Mouse (Mus musculus) midbrain, embryonic 16.5 days (tissue): ENCODE data around the gene Usp24. TPM values are rescaled to one million over a fixed set of nuclear protein-coding genes. Genes with fewer than 3 reads are reported as not detected.

Experiments
- ATAC-seq: fragments of 200-750 bp; cut with Nextera tagmentation; 2 replicates; pipeline ENCODE4 v1.8.0; 2017; ENCODE audit warnings: moderate TSS enrichment
- H3K27ac ChIP-seq: fragments of 300-500 bp; sonication (generic); 2 replicates; pipeline ENCODE4 v1.5.1; 2014; ENCODE audit warnings: mild to moderate bottlenecking, low read length, mixed read lengths
- H3K27me3 ChIP-seq: fragments of 300-500 bp; sonication (generic); 2 replicates; pipeline ENCODE4 v1.6.1; 2014; ENCODE audit warnings: low read depth, low read length, mixed read lengths; ENCODE audit not compliant: control insufficient read depth, insufficient read depth
- H3K36me3 ChIP-seq: fragments of 300-500 bp; sonication (generic); 2 replicates; pipeline ENCODE4 v1.6.1; 2014; ENCODE audit warnings: mild to moderate bottlenecking, low read length, moderate library complexity, mixed read lengths; ENCODE audit not compliant: control insufficient read depth, insufficient read depth
- H3K4me1 ChIP-seq: fragments of 300-500 bp; sonication (generic); 2 replicates; pipeline ENCODE4 v1.6.1; 2014; ENCODE audit warnings: mild to moderate bottlenecking, low read length, mixed read lengths; ENCODE audit not compliant: control insufficient read depth, insufficient read depth
- H3K4me2 ChIP-seq: fragments of 300-500 bp; sonication (generic); 2 replicates; pipeline ENCODE4 v1.6.1; 2014; ENCODE audit warnings: mild to moderate bottlenecking, low read length, mixed read lengths
- H3K4me3 ChIP-seq: fragments of 300-500 bp; sonication (generic); 2 replicates; pipeline ENCODE4 v1.5.1; 2014; ENCODE audit warnings: low read depth, mild to moderate bottlenecking, low read length, moderate library complexity, mixed read lengths
- H3K9ac ChIP-seq: fragments of 300-500 bp; sonication (generic); 2 replicates; pipeline ENCODE4 v1.6.1; 2014; ENCODE audit warnings: low read depth, low read length, mixed read lengths
- H3K9me3 ChIP-seq: fragments of 300-500 bp; sonication (generic); replicated peaks from 2 replicates; pipeline ENCODE4 v1.6.1; 2014; ENCODE audit warnings: mild to moderate bottlenecking, low read length, mixed read lengths; ENCODE audit not compliant: control insufficient read depth, poor library complexity, severe bottlenecking
- WGBS: fragments of 180-500 bp; shearing (Covaris S2); extraction: QIAGEN DNeasy Blood & Tissue Kit; methylation state at CpG from one replicate; pipeline ENCODE4 v1.1.7; 2014; 5-methylcytosine and 5-hydroxymethylcytosine counted together
- polyA plus RNA-seq: library from polyadenylated mRNA; unstranded; fragments of >200 nt; fragmentation: Nextera tagmentation; extraction: Ambion mirVana; gene quantifications from 2 replicates; pipeline ENCODE4 v1.2.1, GENCODE M21; 2015

The Usp24 gene
- polyA plus RNA-seq, 1 experiment from 2014 or later = 7.6 TPM

DNA sequence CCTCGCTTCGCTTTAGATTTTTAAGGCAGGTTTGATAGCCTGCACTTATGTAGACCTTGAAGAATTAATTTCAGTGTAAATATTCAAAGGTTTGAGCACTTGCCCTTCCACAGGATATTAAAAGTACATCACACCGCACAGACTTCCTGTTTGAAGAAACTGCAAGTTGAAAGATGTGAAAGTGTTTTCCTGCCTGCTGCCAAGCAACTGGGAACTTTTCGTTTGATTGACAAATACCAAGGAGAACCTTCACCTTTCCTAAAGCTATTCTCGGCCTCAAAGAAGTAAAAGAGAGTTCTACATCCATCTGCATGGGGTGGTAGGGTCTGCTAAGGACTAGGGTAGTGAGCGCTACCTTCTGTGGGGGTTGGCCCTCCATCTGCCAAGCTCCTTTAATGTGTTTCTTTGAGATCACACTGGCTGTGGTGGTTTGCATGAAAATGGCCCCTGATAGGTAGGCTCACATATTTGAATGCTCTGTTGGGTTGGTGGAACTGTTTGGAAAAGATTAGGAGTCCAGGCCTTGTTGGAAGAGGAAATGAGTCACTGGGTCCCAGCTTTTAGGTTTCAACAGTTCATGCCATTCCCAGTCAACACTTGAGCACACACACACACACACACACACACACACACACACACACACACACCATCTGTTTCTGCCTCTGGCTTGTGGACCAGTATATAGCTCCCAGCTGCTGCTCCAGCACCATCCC is 22.5 kb upstream of the Usp24 start:
- Histone ChIP-seq H3K27me3 (no peaks in the 10 kb centered on the region), H3K9ac (no peak overlapping the region), H3K27ac (no peak overlapping the region), H3K36me3 (no peaks in the 10 kb centered on the region), H3K4me3 (no peak overlapping the region), H3K4me1 (no peaks in the 10 kb centered on the region), H3K4me2 (no peak overlapping the region), H3K9me3 (no peaks in the 10 kb centered on the region)
- ATAC-seq = no peak
- WGBS = 88% methylated on average over 6 of the region's 6 CpGs

DNA sequence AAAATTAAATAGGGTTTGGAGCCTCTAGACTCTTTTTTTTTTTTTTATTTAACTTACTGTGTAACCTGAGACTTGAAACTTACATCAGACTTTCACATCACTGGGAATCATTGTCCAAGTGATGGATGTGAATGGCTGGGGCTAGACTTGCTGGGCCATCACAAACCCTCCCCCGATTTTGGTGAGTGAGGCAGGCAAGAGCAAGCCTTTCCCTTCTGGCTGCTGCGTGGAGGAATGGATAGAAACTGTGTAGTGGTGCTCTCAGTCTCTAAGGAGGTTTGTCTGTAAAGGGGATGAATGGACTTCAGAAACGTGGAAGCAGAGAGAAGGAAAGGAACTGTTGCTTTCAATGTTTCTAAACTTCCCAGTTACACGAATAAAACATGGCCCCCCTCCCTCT is 20.3 kb upstream of the Usp24 start:
- Histone ChIP-seq H3K9ac (no peak overlapping the region), H3K4me3 (no peak overlapping the region), H3K27ac (no peak overlapping the region), H3K4me2 (no peak overlapping the region), H3K9me3 (no peaks in the 10 kb centered on the region), H3K27me3 (no peaks in the 10 kb centered on the region), H3K4me1 (no peaks in the 10 kb centered on the region), H3K36me3 (no peaks in the 10 kb centered on the region)
- no peak for ATAC-seq
- WGBS = 71% methylated on average over 4 of the region's 4 CpGs

GRCm38 (mm10) chr4:106296412-106297086 is 19.5 kb upstream of the Usp24 start:
- no peaks in the 10 kb centered on the region for H3K36me3 ChIP-seq
- no peaks in the 10 kb centered on the region for H3K9me3 ChIP-seq
- 87% methylated on average over 7 of the region's 7 CpGs for WGBS
- H3K27ac ChIP-seq = no peak overlapping the region
- H3K9ac ChIP-seq = no peak overlapping the region
- no peaks in the 10 kb centered on the region for H3K4me1 ChIP-seq
- ATAC-seq = no peak
- H3K4me3 ChIP-seq = no peak overlapping the region
- no peaks in the 10 kb centered on the region for H3K27me3 ChIP-seq
- no peak overlapping the region for H3K4me2 ChIP-seq

DNA sequence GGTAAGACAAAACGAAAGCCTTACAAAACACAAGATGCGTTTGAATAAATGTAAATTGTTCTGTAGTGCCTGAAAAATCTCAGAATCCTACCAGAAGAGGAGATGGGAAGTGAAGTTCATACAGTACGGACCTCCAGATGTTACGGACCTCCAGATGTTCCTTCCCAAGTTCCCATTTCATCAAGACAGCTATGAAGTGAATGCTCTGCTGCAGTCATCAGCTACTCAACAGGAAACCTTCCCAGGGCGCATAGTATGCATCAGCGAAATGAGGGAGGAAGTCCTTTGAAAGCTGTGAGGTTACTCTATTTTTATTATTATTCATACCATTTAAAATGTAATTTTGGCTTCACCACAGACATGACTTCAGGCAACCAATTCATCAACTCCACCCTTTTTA is 14.7 kb upstream of the Usp24 start:
- no peaks in the 10 kb centered on the region for H3K9me3 ChIP-seq
- 88% methylated on average over 6 of the region's 6 CpGs for WGBS
- H3K4me1 ChIP-seq = no peaks in the 10 kb centered on the region
- no peaks in the 10 kb centered on the region for H3K36me3 ChIP-seq
- H3K27me3 ChIP-seq = no peaks in the 10 kb centered on the region
- H3K4me3 ChIP-seq = no peak overlapping the region
- H3K27ac ChIP-seq = no peak overlapping the region
- H3K4me2 ChIP-seq = no peak overlapping the region
- ATAC-seq = no peak
- no peak overlapping the region for H3K9ac ChIP-seq

DNA sequence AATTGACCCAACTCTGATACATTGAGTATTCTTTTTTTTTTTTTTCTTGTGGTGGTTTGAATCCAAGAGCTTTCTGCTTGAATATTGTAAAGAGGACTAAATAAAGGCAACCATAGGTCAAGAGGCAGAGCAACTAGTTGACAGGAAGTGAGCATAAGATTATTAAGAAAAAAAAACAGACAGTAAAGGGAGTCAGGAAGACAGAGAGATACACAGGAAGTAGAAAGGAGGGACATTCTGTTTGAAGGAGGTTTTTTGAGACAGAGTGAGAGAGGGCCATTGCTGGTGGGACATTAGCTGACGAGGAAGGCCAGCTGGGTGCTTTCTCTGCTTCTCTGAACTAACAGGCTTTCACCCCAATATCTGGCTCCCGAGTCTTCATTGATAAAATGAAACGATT is 7.9 kb upstream of the Usp24 start:
- Histone ChIP-seq H3K4me1 (no peaks in the 10 kb centered on the region), H3K9me3 (no peaks in the 10 kb centered on the region), H3K4me2 (no peak overlapping the region), H3K36me3 (no peaks in the 10 kb centered on the region), H3K4me3 (no peak overlapping the region), H3K9ac (no peak overlapping the region), H3K27me3 (no peaks in the 10 kb centered on the region), H3K27ac (no peak overlapping the region)
- no peak for ATAC-seq
- WGBS = 94% methylated on average over 3 of the region's 3 CpGs

DNA sequence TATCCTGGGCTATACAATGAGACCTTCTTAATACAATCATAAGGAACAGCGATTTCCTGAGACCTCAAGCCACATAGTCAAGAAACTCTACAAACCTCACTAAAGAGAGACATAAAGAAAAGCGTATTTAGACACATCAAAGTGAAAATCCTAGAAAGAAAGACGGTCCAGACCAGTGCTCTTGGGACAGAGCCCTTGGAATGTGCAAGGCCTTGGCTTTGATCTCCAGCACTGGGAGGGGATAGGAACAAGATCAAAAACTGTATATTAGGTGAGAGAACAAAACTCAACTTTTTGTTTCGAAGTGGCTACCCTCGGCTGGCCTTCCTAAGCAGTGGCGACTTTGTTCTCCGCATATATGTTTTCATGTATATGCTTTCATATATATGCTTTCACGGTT is 3.4 kb upstream of the Usp24 start:
- WGBS = 71% methylated on average over 8 of the region's 8 CpGs
- no peaks in the 10 kb centered on the region for H3K9me3 ChIP-seq
- H3K27me3 ChIP-seq = no peaks in the 10 kb centered on the region
- H3K9ac ChIP-seq = no peak overlapping the region
- no peak for ATAC-seq
- no peak overlapping the region for H3K27ac ChIP-seq
- H3K36me3 ChIP-seq = no peaks in the 10 kb centered on the region
- no peak overlapping the region for H3K4me2 ChIP-seq
- H3K4me1 ChIP-seq = peaks cover 8% of the 10 kb centered on the region
- H3K4me3 ChIP-seq = no peak overlapping the region

DNA sequence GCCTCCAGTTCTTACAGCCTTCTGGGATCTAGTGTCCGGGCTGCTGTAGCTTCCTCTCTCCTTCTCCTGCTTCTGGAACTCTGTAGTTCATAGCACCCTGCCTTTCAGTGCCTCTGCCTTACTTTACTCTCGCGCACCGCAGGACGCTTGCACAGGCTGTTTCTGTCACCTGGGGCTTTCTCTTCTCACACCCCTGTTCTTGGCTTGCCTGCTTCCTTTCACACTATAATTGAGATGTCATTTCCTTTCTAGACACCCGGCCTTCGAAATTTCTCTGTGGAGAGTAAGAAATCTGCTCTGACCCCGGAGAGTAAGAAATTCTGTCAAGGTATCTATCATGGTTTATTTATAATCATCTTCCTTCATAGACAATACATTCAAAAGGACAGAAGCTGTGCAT is 2.9 kb upstream of the Usp24 start:
- Histone ChIP-seq H3K27me3 (no peaks in the 10 kb centered on the region), H3K27ac (no peak overlapping the region), H3K9me3 (no peaks in the 10 kb centered on the region), H3K4me1 (peaks cover 13% of the 10 kb centered on the region), H3K4me3 (no peak overlapping the region), H3K4me2 (no peak overlapping the region), H3K36me3 (no peaks in the 10 kb centered on the region), H3K9ac (no peak overlapping the region)
- 76% methylated on average over 8 of the region's 8 CpGs for WGBS
- no peak for ATAC-seq

DNA sequence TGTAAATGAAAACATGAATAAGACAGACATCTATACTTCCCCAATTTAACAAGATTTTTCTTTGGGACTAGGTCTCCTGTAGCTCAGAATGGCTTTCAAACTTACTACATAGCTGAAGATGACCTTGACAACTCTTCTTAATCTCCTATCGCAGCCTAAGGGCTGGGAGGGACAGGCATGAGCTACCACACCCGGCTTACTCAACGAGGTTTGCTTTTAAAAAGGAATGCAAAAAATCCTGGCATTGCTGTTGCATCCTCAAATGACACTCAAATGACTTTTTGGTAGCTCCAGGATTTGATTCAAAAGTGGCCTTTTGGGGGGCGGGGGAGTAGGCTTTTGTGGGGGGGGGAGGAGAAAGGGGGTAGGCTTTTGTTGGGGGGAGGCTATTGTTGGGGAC is 2.1 kb upstream of the Usp24 start:
- H3K4me2 ChIP-seq = no peak overlapping the region
- H3K36me3 ChIP-seq = no peaks in the 10 kb centered on the region
- no peaks in the 10 kb centered on the region for H3K9me3 ChIP-seq
- WGBS = 59% methylated on average over 4 of the region's 4 CpGs
- no peak overlapping the region for H3K9ac ChIP-seq
- H3K27me3 ChIP-seq = no peaks in the 10 kb centered on the region
- H3K4me3 ChIP-seq = no peak overlapping the region
- H3K4me1 ChIP-seq = peaks cover 21% of the 10 kb centered on the region
- ATAC-seq = no peak
- H3K27ac ChIP-seq = no peak overlapping the region

DNA sequence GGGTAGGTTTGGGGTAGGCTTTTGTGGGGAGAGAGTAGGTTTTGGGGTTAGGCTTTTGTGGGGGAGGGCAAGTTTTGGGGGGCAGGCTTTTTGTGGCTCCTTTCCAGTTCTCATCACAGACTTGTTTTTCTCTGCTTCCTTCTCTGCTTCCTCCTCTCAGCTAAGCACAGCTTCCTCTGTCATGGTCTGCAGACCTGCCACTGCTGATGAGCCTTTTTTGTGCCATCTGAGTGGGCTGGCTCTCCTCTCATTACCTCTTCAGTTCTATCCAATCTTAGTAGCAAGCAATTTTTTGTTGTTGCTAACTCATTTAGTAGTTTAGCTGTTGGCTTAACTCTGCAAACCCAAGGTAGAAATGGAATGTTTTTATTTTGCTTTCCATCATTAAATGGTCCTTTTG is 1.7 kb upstream of the Usp24 start:
- H3K27me3 ChIP-seq = no peaks in the 10 kb centered on the region
- H3K4me1 ChIP-seq = peaks cover 25% of the 10 kb centered on the region
- no peak overlapping the region for H3K4me2 ChIP-seq
- no peak overlapping the region for H3K4me3 ChIP-seq
- H3K36me3 ChIP-seq = no peaks in the 10 kb centered on the region
- H3K27ac ChIP-seq = no peak overlapping the region
- H3K9me3 ChIP-seq = no peaks in the 10 kb centered on the region
- no peak overlapping the region for H3K9ac ChIP-seq
- no peak for ATAC-seq
